Mouse (Mus musculus) adrenal gland, postnatal 14 days (tissue): ENCODE results near the gene Nxpe5. TPM values are rescaled to one million over a fixed set of nuclear protein-coding genes. Genes with fewer than 3 reads are reported as not detected.

Experiments
- DNase-seq: peaks from one replicate; pipeline ENCODE4 v3.0.0; 2021; ENCODE audit warnings: mixed read lengths
- total RNA-seq: library from RNA; stranded (reverse); gene quantifications from 2 replicates; pipeline ENCODE4 v1.2.3, GENCODE M21; 2021

Gene Nxpe5
- total RNA-seq, 1 experiment from 2014 or later, result 0.26 TPM

DNA sequence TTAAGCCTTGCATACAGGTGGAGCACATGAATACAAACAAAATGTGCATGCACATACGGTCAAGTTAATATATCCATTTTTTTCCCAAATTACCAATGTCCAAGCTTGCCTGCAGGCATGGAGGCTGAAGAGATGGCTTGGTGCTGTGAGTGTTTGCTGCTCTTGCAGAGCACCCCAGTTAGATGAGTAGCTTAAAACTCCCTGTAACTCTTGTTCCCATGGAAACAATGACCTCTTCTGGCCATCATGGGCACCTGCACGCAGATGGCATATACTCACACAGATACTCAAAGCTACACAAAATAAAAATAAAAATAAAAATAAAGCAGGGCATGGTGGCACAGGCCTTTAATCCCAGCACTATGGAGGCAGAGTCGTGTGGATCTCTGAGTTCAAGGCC lies 27.4 kb downstream of the Nxpe5 start:
- no peak for DNase-seq

DNA sequence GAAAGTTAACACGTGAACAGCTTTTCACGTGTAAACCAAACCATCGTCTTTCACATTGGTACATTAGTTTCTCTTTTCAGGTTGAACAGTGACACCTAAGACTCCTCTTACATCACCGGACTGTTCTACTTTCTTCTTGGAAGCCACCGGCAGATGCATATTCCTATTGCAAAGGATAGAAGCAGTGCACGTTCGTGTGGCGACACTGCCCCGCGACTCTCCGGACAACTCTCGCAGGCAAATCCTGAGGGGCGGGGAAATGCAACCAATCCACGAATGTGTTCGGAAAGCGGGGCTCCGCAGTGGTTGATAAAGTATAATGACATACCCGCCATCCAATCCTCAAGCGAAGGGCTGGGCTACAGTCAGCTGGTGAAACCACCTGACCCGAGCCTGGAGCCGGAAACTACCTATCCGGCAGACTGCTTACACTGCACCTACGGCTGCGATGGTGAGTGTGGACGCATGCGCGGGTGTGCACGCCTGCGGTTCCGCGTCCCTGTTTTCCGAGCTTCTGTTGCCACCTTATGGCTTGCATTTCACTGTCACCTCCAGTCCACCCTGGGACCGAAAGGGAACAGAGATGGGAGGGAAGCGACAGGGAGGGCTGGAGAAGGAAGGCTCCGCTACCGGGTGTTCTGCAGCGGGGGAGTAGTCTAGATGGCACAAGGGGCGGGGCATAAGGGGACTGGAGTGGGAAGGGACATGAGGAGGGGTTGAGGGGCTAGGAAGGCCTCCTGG lies 29.8 kb downstream of the Nxpe5 start, which contains the start of gene Lamtor4:
TSS of gene Lamtor4 (plus strand) at position 130 of the 741 bp plus-strand sequence.
- peak; percentile 96 for DNase-seq

DNA sequence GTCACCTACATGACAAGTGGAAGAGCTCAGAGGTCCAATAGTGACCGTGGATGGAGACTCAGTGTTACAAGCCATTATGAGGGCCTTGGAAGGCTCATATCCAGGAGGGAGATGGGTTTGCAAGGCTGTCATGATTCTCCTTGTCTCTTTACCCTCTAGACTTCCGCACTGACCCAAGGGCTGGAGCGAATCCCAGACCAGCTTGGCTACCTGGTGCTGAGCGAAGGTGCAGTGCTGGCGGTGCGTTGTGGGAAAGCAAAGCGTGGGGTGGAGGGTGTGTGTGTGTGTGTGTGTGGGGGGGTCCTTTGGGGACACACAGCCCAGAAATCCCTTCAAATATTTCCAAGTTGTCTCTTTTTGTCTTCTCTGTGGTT lies 30.4 kb downstream of the Nxpe5 start:
- DNase-seq, result no peak

DNA sequence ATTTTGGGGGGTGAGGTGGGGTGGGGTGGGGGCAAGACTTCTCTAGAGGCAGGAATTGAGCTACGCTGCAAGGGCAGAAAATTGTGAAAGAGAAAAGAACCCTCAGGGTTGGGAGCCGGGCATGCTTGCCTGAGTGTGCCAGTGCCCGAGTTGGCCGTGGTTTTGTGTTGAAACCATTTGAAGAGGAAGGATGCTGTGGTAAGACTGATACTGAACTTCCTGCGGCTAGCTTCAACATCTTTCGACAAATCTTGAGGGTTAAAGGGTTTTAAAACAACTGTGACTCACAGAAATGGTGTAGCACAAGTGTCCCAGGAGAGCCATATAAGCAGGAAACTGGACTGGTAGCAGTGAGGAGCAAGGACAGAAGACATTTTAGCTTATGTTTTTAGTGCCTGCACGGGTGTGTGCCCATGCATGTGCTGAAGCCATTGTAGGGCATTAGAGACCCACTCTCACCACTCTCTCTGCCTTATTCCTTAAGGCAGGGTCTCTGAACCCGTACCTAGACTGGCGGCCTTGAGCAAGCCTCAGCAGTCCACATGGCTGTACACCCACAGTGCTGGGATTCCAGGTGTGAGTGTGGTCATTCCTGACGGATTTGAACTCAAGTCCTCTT lies 31.4 kb downstream of the Nxpe5 start:
- no peak for DNase-seq

DNA sequence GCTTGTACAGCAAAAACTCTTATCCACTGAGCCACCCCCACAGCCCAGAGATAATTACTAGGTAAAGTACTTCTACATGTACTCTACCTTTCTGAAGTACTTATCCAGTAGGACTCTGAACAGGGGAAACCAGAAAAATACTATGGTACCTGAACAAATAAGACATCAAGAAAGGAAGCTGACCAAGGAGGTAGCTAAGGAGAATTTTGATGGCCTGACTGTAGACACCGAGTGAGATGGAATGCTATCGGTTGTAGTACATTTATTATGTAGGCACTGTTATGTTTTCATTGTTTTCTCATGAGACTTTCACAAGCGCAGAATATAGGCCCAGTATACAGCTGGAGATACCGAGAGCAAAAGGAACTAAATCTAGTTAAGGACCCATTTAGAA lies 31.9 kb downstream of the Nxpe5 start:
- DNase-seq, result no peak

DNA sequence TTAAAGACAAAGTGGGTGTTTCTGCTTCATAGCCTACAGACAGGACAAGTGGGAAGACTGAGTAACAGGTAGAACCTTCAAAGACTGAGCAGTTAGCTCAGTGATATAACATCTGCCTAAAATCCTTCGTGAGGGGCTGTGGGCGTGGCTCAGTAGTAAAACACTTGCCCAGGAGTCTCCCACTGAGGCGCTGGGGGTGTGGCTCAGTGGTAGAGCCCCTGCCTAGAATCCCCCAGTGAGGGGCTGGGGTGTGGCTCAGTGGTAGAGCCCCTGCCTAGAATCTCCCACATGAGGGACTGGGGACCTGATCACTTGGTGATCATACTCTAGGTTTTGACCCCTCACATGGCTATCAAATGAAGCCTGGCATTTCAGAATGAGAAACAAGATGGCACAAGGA lies 32.4 kb downstream of the Nxpe5 start:
- DNase-seq, result no peak

DNA sequence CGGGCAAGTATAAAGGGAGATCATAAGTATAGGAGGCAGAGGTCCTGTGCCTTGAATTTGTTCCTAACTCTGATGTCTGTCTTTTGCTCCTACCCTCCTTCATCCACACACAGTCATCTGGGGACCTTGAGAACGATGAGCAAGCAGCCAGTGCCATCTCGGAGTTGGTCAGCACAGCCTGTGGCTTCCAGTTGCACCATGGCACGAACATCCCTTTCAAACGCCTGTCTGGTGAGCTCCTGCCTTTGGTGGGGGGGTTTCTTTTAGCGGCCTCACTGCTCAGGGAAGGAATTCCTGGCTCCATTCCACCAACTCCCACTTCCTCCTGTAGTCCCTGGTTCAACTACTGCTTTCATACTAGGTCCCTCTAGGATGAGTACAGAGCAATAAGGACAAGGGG lies 32.8 kb downstream of the Nxpe5 start:
- peak; percentile 72 for DNase-seq

DNA sequence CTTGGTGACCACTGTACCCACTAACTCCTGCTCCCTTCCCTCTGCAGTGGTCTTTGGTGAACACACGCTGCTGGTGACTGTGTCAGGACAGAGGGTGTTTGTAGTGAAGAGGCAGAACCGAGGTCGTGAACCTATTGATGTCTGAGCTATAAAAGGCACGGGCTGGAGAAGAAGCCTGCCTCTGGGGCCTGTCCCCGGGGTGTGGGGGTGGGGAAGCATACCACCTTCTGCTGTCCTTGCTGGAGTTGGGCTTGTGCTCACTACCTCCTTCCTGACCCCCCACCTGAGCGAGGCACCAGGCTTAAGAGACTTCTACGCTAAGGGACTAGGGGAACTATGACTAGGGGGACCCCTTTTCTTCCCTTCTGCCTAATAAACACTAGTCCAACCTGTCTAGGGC lies 33.3 kb downstream of the Nxpe5 start:
- DNase-seq, result no peak

DNA sequence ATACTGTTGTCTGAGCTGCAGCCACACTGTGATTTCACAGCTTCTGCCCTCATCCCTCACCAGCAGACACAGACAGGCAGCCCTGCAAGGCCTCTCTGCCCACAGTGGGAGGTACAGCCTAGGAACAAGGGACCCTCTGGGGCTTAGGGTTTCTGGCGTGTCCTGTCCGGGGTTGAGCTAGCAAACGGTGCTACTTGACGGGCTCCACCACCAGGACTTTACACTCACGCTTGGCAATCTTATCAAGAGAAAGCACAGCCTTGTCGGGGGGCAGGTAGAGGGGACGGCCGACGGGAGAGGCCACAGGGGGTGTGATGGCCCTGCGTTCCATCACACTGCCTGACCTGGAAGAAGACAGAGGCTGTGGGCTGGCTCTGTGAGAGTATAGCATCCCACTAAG lies 34.4 kb downstream of the Nxpe5 start:
- no peak for DNase-seq

DNA sequence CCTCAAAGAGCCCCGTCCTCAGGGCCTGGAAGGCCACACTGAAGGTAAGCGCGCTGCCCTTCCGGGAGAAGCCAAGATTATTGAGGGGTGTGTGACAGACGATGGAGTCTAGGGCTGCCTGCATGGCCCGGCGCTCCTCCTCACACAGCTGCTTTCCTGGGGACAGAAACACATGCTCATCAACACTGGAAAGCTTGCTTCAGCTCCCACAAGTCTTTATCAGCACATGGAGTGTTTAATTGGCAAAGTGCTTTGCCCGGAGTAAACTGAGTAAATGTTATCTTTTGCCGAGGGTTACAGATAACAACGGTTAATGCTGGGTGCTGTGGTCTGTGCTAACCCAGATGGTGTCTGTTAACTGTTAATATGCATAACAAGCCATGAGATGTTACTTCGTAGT lies 35.1 kb downstream of the Nxpe5 start:
- no peak for DNase-seq

DNA sequence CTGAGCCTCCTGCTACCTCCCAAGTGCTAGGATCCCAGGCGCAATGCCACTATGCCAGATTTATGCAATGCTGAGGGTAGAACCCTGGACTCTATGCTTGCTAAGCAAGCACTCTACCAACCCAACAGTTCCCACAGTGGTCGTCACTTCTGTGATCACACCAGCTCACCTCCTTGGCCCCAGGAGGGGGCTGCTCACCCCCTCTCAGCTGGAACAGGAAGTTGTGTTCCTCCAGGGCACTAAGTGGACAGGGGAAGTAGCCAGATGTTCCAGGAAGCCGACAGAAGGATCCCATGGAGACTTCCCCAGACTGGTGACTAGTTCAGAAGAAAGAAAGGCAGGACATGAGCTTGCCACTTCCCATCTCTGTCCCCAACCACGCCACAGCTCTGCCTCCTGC lies 36.3 kb downstream of the Nxpe5 start:
- DNase-seq, result no peak

DNA sequence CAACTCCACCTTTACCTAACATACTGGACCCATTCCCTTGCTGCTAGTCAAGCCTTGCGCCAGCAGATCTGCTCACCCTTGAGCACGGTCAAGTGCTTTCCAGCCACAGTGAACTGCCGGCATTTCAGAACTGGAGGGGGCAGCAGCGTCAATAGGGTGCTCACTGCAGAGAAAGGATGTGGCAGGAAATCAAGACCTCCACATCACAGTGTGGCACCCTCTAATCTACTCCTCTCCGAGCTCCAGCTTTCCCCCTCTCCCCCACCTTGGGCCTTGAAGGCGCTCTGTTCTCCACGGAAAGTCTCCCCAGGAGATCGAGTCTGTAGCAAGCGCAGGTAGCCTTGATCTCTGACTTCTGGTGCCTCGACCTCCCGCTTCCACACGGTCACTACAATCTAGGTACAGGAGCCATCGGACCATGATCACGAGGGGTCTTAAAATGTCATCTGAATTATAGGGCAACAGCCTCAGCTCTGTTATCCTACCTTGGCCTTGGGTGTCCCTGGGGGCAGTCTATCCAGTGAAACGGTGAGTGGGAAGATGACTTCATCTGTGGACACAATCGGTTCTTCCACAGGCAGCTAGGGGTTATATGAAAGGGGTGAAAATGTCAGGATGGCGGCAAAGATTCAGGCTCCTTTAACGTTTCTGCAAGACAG lies 37.0 kb downstream of the Nxpe5 start:
- DNase-seq, result no peak

DNA sequence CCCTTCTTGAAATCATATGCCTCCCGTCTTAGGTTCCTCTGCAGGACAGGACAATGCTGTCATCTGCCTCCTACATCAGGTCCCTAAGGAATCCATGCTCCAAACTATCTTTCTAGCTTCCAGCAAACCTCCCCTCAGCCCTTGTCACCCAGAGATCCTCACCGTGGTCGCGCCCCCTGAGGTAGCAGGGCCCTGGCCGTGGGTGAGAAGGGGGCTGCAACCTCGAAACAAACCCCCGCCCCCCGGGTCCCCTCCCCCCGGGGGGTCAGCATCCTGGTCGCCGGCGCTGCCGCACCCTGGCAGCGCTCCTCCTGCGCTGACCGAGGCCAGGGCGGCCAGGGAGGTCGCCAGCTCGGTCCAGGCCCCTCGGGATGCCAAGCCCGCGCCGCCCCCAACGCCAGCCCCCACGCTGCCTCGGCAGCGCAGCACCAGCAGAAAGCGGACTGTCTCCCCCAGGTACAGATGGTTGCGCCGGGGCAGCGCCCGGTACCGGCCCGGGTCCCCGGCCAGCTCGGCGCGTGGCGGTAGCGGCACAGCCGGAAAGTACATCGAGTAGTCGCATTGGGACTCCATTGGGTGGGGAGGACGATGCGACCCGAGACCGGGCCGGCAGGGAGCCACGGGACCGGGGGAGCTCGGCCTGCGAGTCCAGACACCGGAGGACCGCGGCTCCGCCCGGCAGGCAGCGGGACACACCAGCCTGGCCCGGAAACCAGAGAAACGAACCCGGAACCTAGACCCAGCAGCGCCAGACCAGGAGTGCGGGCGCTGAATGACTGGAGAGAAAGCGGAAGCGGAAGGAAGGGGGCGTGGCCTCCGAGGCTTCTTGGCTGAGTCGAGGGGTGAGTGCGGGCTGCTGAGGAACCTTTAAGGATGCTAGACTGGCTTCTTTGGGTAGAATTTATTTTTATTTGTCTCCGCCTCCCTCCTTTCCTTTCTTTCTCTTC lies 37.8 kb downstream of the Nxpe5 start, which contains the start of gene BC037034:
TSS of gene BC037034 (minus strand) at position 774 of the 947 bp plus-strand sequence.
- DNase-seq, result peak; percentile 96

DNA sequence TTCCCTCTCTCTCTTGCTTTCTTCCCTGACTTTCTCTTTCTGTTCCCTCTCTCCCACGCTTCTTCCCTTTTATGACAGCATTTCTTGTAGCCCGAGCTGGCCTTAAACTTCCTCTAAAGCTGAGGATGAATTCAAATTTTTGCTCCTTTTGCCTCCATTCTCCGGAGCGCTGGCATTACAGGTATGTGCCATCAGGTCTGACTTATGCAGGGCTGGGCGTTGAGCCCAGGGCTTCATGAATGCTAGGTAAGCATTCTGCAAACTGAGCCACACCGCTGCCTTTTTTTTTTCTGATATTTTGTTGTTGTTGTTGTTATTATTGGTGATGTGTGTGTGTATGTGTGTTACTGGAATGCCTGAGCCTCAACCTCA lies 38.5 kb downstream of the Nxpe5 start:
- DNase-seq, result no peak

DNA sequence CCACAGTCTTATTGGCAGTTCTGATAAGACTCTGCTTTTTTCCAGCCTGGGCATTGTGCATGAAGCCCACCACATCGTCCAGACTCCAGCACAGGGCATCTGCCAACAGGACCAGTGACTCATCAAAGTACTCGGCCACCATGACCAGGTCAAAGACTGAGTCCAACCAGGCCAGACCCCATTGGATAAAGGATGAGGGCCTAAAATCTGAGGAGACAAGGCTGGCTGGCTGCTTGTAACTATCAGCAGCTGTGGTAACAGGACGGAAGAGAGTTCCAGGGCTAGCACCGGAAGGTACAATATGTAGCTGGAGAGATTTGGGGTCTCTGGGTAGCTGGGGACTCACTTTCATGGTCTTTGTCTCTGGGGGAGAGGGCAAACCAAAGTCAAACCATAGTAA lies 40.0 kb downstream of the Nxpe5 start:
- no peak for DNase-seq

DNA sequence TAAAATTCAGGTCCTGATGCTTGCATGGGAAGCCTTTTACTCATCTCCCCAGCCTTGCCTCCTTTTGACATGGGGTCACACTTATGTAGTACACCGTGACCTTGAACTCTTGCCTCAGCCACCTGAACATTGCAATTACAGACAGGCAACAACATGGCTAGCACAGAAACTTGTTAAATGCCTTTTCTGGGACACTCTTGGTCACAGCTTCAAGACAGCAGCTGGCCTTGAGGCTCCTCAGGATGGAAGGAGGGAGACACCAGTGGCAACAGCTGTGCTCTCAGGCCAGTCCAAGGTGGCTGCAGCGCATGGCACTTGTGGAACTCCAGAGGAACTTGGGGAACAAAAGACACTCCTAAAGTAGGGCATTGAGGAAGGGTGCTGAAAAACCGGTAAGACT lies 41.4 kb downstream of the Nxpe5 start:
- DNase-seq, result no peak

DNA sequence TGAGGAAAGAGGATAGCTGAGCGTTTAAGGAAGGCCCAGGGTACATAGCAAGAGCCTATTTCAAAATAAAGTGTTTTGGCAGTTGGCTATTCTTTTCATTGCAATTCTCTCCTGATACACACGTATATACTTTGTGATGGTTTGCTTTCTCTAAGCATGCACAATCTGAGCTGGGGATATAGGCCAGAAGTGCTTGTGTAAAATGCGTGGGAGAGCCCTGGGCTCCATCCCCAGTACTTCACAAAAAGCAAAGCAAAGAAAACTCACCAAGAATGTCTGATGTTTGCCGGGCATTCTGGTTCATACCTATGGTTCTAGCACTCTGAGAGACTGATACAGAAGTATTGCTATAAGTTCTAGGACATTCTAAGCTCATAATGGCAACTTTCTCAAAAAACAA lies 43.3 kb downstream of the Nxpe5 start:
- no peak for DNase-seq

DNA sequence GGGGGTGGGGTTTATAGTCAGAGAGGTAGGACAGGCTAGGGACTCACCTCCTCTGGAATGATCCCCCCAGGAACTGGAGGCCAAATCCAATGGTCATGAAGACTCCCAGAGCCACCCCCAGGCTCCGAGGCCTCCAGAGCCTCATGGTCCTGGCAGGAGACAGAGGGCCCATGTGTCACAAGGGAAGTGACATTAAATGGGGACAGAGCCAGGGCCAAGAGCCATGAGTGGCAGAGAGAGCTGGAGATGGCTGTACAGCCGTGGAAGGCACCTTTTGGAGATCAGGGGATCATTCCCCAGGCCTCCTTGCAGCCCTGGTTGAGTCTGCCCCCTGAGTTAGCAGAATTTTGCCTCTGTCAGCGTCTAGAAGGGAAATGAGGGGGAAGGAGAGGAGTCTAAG lies 45.5 kb downstream of the Nxpe5 start:
- peak; percentile 54 for DNase-seq

DNA sequence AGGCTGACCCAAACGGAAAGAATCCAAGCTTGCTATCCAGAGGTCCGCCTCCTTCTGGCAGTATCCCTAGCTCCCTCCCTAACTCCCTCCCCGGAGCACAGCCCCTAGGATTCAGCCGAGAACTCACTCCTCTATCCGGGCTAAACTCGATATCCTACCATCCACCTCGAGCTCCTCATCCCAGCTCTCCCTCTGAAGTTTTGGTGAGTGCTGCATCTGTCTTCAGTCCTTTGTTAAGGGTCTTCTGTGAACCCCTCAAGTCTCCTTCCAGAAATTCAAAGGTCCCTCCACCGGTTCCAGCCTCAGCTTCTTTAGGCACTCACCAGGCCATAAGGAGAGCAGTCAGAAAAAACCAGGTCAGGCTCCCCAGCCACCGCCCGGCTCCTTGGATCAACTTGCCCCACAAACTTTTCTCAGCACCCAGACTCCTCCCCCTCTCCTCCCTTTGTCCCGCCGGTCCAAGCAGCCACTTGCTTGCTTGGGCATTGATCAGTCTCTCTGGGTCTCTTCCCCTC lies 46.8 kb downstream of the Nxpe5 start, which contains the start of gene Gal3st4:
TSS of gene Gal3st4 (minus strand) at position 432 of the 515 bp plus-strand sequence.
- DNase-seq, result no peak

DNA sequence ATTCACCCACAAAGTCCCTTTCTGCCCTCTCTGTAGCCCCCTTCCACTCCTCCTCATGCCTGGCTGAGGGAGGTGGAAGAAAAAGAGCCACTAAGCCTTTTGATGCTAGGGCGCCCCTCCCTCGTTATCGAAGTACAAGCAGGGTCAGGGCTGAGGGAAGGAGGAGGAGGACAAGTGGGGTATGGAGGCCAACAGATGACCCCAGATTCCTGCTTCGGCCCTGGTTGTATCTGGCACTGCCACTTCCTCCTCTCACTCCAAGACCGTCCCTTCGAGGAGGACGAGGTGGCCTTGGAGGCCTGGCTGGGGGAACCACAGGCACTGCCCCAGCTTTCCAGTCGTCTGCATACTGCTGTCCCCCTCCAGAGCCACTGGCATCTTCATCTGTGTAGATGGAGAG lies 48.5 kb downstream of the Nxpe5 start:
- no peak for DNase-seq

DNA sequence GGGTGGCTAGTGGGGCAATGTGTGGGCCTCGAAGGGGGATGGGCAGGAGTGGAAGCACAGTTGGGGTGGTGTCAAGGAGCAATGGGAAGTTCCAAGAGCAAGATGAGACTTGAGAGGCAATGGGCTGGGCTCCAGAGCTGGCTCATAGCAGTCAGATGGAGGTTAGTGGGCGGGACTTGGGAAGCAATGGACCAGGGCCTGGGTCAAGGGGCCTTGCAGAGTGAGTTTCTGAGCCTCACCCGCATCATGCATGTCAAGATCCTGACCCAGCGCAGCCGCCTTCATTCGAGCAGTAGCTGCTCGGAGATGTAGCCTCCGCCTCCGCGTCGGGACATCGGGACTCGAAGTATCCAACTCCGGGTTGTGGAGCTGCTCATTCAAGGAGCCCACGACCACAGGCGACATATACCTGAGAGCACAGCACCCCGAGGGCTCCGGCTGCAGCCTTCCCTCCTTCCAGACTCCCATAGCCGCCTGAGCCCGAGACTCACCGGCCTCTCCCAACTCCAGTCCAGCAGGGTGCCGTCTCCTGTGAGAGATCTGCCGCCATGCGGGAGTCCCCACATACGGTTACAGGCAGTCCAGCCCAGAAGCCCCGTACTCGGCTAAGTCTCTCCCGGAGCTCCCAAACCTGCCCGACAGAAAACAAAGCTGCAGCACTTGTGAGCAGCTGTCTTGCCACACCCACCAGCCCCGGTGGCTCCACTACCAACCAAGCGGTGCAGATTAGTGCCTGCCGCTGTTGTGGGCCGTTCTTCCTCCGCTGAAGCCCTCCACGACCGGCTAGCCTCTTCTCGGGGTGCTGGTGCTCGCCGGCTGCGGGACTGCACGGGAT lies 49.7 kb downstream of the Nxpe5 start:
- DNase-seq, result no peak
